Mouse (Mus musculus): ENCODE data around the gene Smco4. TPM values are rescaled to one million over a fixed set of nuclear protein-coding genes. Genes with fewer than 3 reads are reported as not detected.

Smco4 gene
- total RNA-seq, 2 experiments from 2014 or later, result 22.4 to 23.1 TPM

GRCm38 (mm10) chr9:15594148-15594547, 100.9 kb downstream of the Smco4 start:
- DNase-seq (ENCODE audit: low spot score), result no peak
- intact Hi-C loops (cut with DNase I), result no loop called here

Other genes with a start within 250 kb of the Smco4 start
- 10 to 100 TPM; 15.1 to 15.7 TPM for gene Med17, start 213.5 kb upstream of the Smco4 start, total RNA-seq (2021)
- 10 to 100 TPM; 28.0 to 32.3 TPM for gene Taf1d, start 187.2 kb upstream of the Smco4 start, total RNA-seq (2021)
- gene 4931406C07Rik, start 187.0 kb upstream of the Smco4 start, total RNA-seq (2021), result 1 to 10 TPM; 4.6 to 5.6 TPM
- 1 to 10 TPM; 5.6 to 7.2 TPM for gene Cep295, start 135.6 kb upstream of the Smco4 start, total RNA-seq (2021)
- under 1 TPM in 1 of 2 experiments, not detected in 1; 0.25 TPM for gene Deup1, start 134.5 kb downstream of the Smco4 start, total RNA-seq (2021)
- gene Slc36a4, start 216.3 kb downstream of the Smco4 start, total RNA-seq (2021), result 1 to 10 TPM; 7.9 to 8.1 TPM